15 mouse cellular contexts compared by ENCODE assay signal in the genomic region with DNA sequence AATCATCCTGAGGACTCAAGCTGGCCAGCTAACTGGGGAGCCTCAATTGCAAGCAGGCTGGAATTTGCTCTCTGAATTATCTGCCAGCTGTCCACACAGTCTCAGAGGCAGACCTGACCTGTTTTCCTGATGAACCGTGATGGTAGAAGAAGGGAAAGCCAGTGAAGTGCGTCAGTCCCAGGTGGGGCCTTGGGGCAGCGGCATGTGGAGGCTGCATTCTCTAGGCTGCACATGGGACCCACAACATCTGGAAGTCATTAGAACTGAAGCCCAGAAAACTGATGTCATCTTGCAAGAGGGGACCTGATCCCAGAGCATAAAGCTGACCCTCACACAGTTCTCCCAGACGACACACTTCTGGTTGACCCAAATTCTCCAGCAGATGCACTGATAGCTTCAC.
DNase-seq lines count a peak whose midpoint lies in the region.
"Had no signal": no experiment of that assay in that cellular context is flagged by ENCODE, and none has a peak within 500 bp of the region (broad histone marks: within the 10 kb centered on the region; RNA-seq: fewer than 3 reads in every experiment).

No protein-coding gene starts in this region.

- intact Hi-C loops in heart, postnatal 10 days (cut with DNase I) = no loop called here

- peak; percentile 7 for DNase-seq in cerebellum, adult 9-11 months
- no peak for DNase-seq in cerebellum, adult 11 months
- peak; percentile 26 to 34 for DNase-seq in heart, postnatal 10 days
- no peak for DNase-seq in heart, adult 9 months (ENCODE audit: low spot score in 2 of 2)
- DNase-seq in embryo, embryonic 11 days = peak; percentile 32
- peak; percentile 36 for DNase-seq in gastrocnemius, postnatal 25 days
- DNase-seq in urinary bladder, postnatal 4 days (ENCODE audit: low spot score in 2 of 2) = no peak
- no peak for DNase-seq in lung, postnatal 10 days
- DNase-seq: heart, postnatal 4 days; kidney, postnatal 4 days; layer of hippocampus, adult 9-11 months; left cerebral cortex, postnatal 4 days; lung, adult 18-20 months; retina, postnatal 1 day; thymus, postnatal 14 days had no signal

Comparison
In these comparisons a context has a peak if more than half of its experiments do, and no peak if none do; other contexts are left out.
1. DNase-seq: peak in cerebellum, adult 9-11 months (single experiment), heart, postnatal 10 days (2 of 2), embryo, embryonic 11 days (single experiment) and gastrocnemius, postnatal 25 days (single experiment); none in cerebellum, adult 11 months (single experiment), heart, adult 9 months (0 of 2), urinary bladder, postnatal 4 days (0 of 2) and lung, postnatal 10 days (single experiment).